Mouse (Mus musculus) stomach, postnatal 0 days (tissue): ENCODE measurements around the gene Hoxc4. TPM values are rescaled to one million over a fixed set of nuclear protein-coding genes. Genes with fewer than 3 reads are reported as not detected.

ENCODE experiments used
- ATAC-seq: fragments of 200-750 bp; cut with Nextera tagmentation; 2 replicates; pipeline ENCODE4 v1.8.0; 2017; ENCODE audit not compliant: low FRiP score, low TSS enrichment
- DNase-seq: peaks from one replicate; pipeline ENCODE4 v3.0.0-alpha.2; 2016; ENCODE audit warnings: low spot score
- H3K27ac ChIP-seq: fragments of 300-500 bp; sonication (generic); replicated peaks from 2 replicates; pipeline ENCODE4 v1.5.1; 2014; ENCODE audit warnings: mild to moderate bottlenecking, control low read depth
- H3K27me3 ChIP-seq: fragments of 300-500 bp; sonication (generic); 2 replicates; pipeline ENCODE4 v1.6.1; 2014; ENCODE audit warnings: low read length; ENCODE audit not compliant: control insufficient read depth, insufficient read depth
- H3K36me3 ChIP-seq: fragments of 300-500 bp; sonication (generic); 2 replicates; pipeline ENCODE4 v1.6.1; 2014; ENCODE audit warnings: low read length, mixed read lengths; ENCODE audit not compliant: control insufficient read depth, insufficient read depth
- H3K4me1 ChIP-seq: fragments of 300-500 bp; sonication (generic); replicated peaks from 2 replicates; pipeline ENCODE4 v1.6.1; 2014; ENCODE audit warnings: antibody characterized with exemption; ENCODE audit not compliant: control insufficient read depth, insufficient read depth
- H3K4me2 ChIP-seq: fragments of 300-500 bp; sonication (generic); replicated peaks from 2 replicates; pipeline ENCODE4 v1.6.1; 2014; ENCODE audit warnings: low read depth, mild to moderate bottlenecking, control low read depth, moderate library complexity
- H3K4me3 ChIP-seq: fragments of 300-500 bp; sonication (generic); 2 replicates; pipeline ENCODE4 v1.5.1; 2014; ENCODE audit warnings: low read depth, low read length, control low read depth
- H3K9ac ChIP-seq: fragments of 300-500 bp; sonication (generic); 2 replicates; pipeline ENCODE4 v1.6.1; 2014; ENCODE audit warnings: mild to moderate bottlenecking, low read length, control low read depth, mixed read lengths
- H3K9me3 ChIP-seq: fragments of 300-500 bp; sonication (generic); 2 replicates; pipeline ENCODE4 v1.6.1; 2016; ENCODE audit warnings: low read length; ENCODE audit not compliant: control insufficient read depth
- CTCF ChIP-seq: IDR thresholded peaks from 2 replicates; pipeline ENCODE4 v1.5.1; 2016; ENCODE audit warnings: antibody characterized with exemption, low read depth, mild to moderate bottlenecking, moderate library complexity
- EP300 ChIP-seq: optimal IDR thresholded peaks from 2 replicates; pipeline ENCODE3; 2016; ENCODE audit warnings: antibody characterized with exemption
- WGBS: fragments of 180-500 bp; shearing (Covaris S2); extraction: QIAGEN DNeasy Blood & Tissue Kit; methylation state at CpG from one replicate; pipeline ENCODE4 v1.1.7; 2014; 5-methylcytosine and 5-hydroxymethylcytosine counted together
- polyA plus RNA-seq: library from polyadenylated mRNA; unstranded; fragments of >200 nt; fragmentation: Nextera tagmentation; extraction: Ambion mirVana; gene quantifications from 2 replicates; pipeline ENCODE4 v1.2.1, GENCODE M21; 2015

Gene Hoxc4
- polyA plus RNA-seq, 1 experiment from 2014 or later, result 10.4 TPM

- Histone ChIP-seq H3K27ac (no peak overlapping the region), H3K4me3 (no peak overlapping the region), H3K4me2 (no peak overlapping the region), H3K9me3 (no peaks in the 10 kb centered on the region), H3K27me3 (no peaks in the 10 kb centered on the region), H3K36me3 (no peaks in the 10 kb centered on the region), H3K4me1 (no peaks in the 10 kb centered on the region), H3K9ac (no peak overlapping the region)
- 34% methylated on average over 11 of the region's 11 CpGs for WGBS
- DNase-seq, result no peak
- no peak for ATAC-seq
- TF ChIP-seq EP300 (no peak), CTCF (no peak)
Measured at GRCm38 (mm10) chr15:103074663-103075415, 56.1 kb downstream of the Hoxc4 start.

- no peak overlapping the region for H3K9ac ChIP-seq
- TF ChIP-seq EP300, result no peak
- peak; percentile 45 for TF ChIP-seq CTCF
- DNase-seq (no peak), ATAC-seq (no peak)
- no peaks in the 10 kb centered on the region for H3K27me3 ChIP-seq
- H3K9me3 ChIP-seq, result no peaks in the 10 kb centered on the region
- WGBS, result 86% methylated on average over 2 of the region's 2 CpGs
- H3K27ac ChIP-seq, result no peak overlapping the region
- no peaks in the 10 kb centered on the region for H3K4me1 ChIP-seq
- H3K4me3 ChIP-seq, result no peak overlapping the region
- no peak overlapping the region for H3K4me2 ChIP-seq
- H3K36me3 ChIP-seq, result no peaks in the 10 kb centered on the region
Measured at GRCm38 (mm10) chr15:103077673-103078072, 58.9 kb downstream of the Hoxc4 start.

- no peak for DNase-seq
- Histone ChIP-seq H3K4me1 (peaks cover 4% of the 10 kb centered on the region; the same call in 1 of the 2 replicates), H3K27me3 (no peaks in the 10 kb centered on the region; the same call in 1 of the 2 replicates), H3K4me3 (no peak overlapping the region), H3K4me2 (no peak overlapping the region), H3K27ac (no peak overlapping the region), H3K9ac (no peak overlapping the region), H3K36me3 (no peaks in the 10 kb centered on the region), H3K9me3 (no peaks in the 10 kb centered on the region)
- TF ChIP-seq CTCF (no peak), EP300 (no peak)
- no peak for ATAC-seq
- 38% methylated on average over 4 of the region's 4 CpGs for WGBS
Measured at GRCm38 (mm10) chr15:103082622-103083021, 63.9 kb downstream of the Hoxc4 start.

GRCm38 (mm10) chr15:103083598-103083997 lies 64.9 kb downstream of the Hoxc4 start:
- ATAC-seq, result no peak
- 88% methylated on average over 1 of the region's 1 CpGs for WGBS
- H3K27ac ChIP-seq, result no peak overlapping the region
- H3K4me1 ChIP-seq, result peaks cover 4% of the 10 kb centered on the region; the same call in 1 of the 2 replicates
- TF ChIP-seq EP300, result no peak
- TF ChIP-seq CTCF, result no peak
- no peak overlapping the region for H3K4me2 ChIP-seq
- no peaks in the 10 kb centered on the region for H3K9me3 ChIP-seq
- DNase-seq, result no peak
- no peaks in the 10 kb centered on the region for H3K36me3 ChIP-seq
- no peaks in the 10 kb centered on the region; the same call in 1 of the 2 replicates for H3K27me3 ChIP-seq
- no peak overlapping the region for H3K9ac ChIP-seq
- H3K4me3 ChIP-seq, result no peak overlapping the region

GRCm38 (mm10) chr15:103084944-103085343 lies 66.2 kb downstream of the Hoxc4 start:
- DNase-seq, result no peak
- no peaks in the 10 kb centered on the region; the same call in 1 of the 2 replicates for H3K27me3 ChIP-seq
- H3K27ac ChIP-seq, result no peak overlapping the region
- no peak overlapping the region for H3K9ac ChIP-seq
- no peaks in the 10 kb centered on the region for H3K9me3 ChIP-seq
- peaks cover 4% of the 10 kb centered on the region; the same call in 1 of the 2 replicates for H3K4me1 ChIP-seq
- 79% methylated on average over 1 of the region's 1 CpGs for WGBS
- no peak overlapping the region for H3K4me3 ChIP-seq
- TF ChIP-seq CTCF, result no peak
- no peak for TF ChIP-seq EP300
- no peaks in the 10 kb centered on the region for H3K36me3 ChIP-seq
- no peak for ATAC-seq
- no peak overlapping the region for H3K4me2 ChIP-seq
